Mouse (Mus musculus): Measurements from ENCODE around the gene Fcrl6.
A peak's percentile ranks its signal among the peaks of the same experiment; 100 is the strongest.

The Fcrl6 gene

GRCm38 (mm10) chr1:172614654-172615053 is 12.3 kb upstream of the Fcrl6 start:
- DNase-seq (ENCODE audit: low spot score), result no peak

GRCm38 (mm10) chr1:172612745-172613144 is 10.4 kb upstream of the Fcrl6 start:
- DNase-seq (ENCODE audit: low spot score), result no peak

- DNase-seq (ENCODE audit: low spot score), result no peak
Observed at GRCm38 (mm10) chr1:172611304-172611703, 9.0 kb upstream of the Fcrl6 start.

- peak; percentile 59 for DNase-seq (ENCODE audit: low spot score)
Observed at GRCm38 (mm10) chr1:172594495-172594894, 7.9 kb downstream of the Fcrl6 start.

GRCm38 (mm10) chr1:172593956-172594355 is 8.4 kb downstream of the Fcrl6 start:
- no peak for DNase-seq (ENCODE audit: low spot score)

GRCm38 (mm10) chr1:172593321-172593720 is 9.0 kb downstream of the Fcrl6 start:
- no peak for DNase-seq (ENCODE audit: low spot score)

- DNase-seq (ENCODE audit: low spot score), result no peak
Observed at GRCm38 (mm10) chr1:172590385-172590784, 12.0 kb downstream of the Fcrl6 start, which contains the start of gene Slamf8. Gene Slamf8, minus strand, starts transcription at chr1:172590568.

- no peak for DNase-seq (ENCODE audit: low spot score)
Observed at GRCm38 (mm10) chr1:172585612-172586567, 16.5 kb downstream of the Fcrl6 start.

GRCm38 (mm10) chr1:172585026-172585425 is 17.3 kb downstream of the Fcrl6 start:
- no peak for DNase-seq (ENCODE audit: low spot score)

- no peak for DNase-seq (ENCODE audit: low spot score)
Observed at GRCm38 (mm10) chr1:172584271-172584670, 18.1 kb downstream of the Fcrl6 start.

GRCm38 (mm10) chr1:172582436-172582835 is 19.9 kb downstream of the Fcrl6 start:
- DNase-seq (ENCODE audit: low spot score), result no peak

- DNase-seq (ENCODE audit: low spot score), result no peak
Observed at GRCm38 (mm10) chr1:172580116-172580515, 22.2 kb downstream of the Fcrl6 start.

- no peak for DNase-seq (ENCODE audit: low spot score)
Observed at GRCm38 (mm10) chr1:172567758-172568157, 34.6 kb downstream of the Fcrl6 start.

- no peak for DNase-seq (ENCODE audit: low spot score)
Observed at GRCm38 (mm10) chr1:172566131-172566530, 36.2 kb downstream of the Fcrl6 start.

- no peak for DNase-seq (ENCODE audit: low spot score)
Observed at GRCm38 (mm10) chr1:172563465-172563828, 38.9 kb downstream of the Fcrl6 start.

GRCm38 (mm10) chr1:172562641-172563464 is 39.5 kb downstream of the Fcrl6 start:
- peak; percentile 70 for DNase-seq (ENCODE audit: low spot score)

GRCm38 (mm10) chr1:172555638-172556037 is 46.7 kb downstream of the Fcrl6 start, which contains the start of gene Vsig8:
Gene Vsig8, plus strand, starts transcription at chr1:172555938.
- DNase-seq (ENCODE audit: low spot score), result no peak

GRCm38 (mm10) chr1:172552623-172553022 is 49.7 kb downstream of the Fcrl6 start:
- no peak for DNase-seq (ENCODE audit: low spot score)

- DNase-seq (ENCODE audit: low spot score), result no peak
Observed at GRCm38 (mm10) chr1:172551009-172551408, 51.3 kb downstream of the Fcrl6 start.

- DNase-seq (ENCODE audit: low spot score), result no peak
Observed at GRCm38 (mm10) chr1:172550551-172550951, 51.8 kb downstream of the Fcrl6 start.

GRCm38 (mm10) chr1:172549717-172550116 is 52.6 kb downstream of the Fcrl6 start:
- DNase-seq (ENCODE audit: low spot score), result no peak

- no peak for DNase-seq (ENCODE audit: low spot score)
Observed at GRCm38 (mm10) chr1:172549314-172549713, 53.0 kb downstream of the Fcrl6 start.

- no peak for DNase-seq (ENCODE audit: low spot score)
Observed at GRCm38 (mm10) chr1:172548501-172548900, 53.9 kb downstream of the Fcrl6 start.
